ENCODE assay signal across 8 mouse cellular contexts in genomic region chr11:33928658-33929057, GRCm38 (mm10). TPM values are rescaled to one million over a fixed set of nuclear protein-coding genes. Genes with fewer than 3 reads are reported as not detected.
DNase-seq lines count a peak whose midpoint lies in the region; ATAC-seq and TF ChIP-seq lines count a peak whose summit lies in the region.

No protein-coding gene starts in this region.

- no peak overlapping the region for H3K27ac ChIP-seq in limb, embryonic 11.5 days (replicated peaks; ENCODE audit: low read depth, low read length)
- H3K27ac ChIP-seq in neural tube, embryonic 15.5 days (replicated peaks) = no peak overlapping the region

- no peak overlapping the region for H3K4me3 ChIP-seq in lung, adult 2 months (replicated peaks; ENCODE audit: extremely low read depth, low read depth, low read length)
- H3K4me3 ChIP-seq in limb, embryonic 11.5 days (ENCODE audit: low read depth, low read length) = no peak overlapping the region
- no peak overlapping the region for H3K4me3 ChIP-seq in neural tube, embryonic 15.5 days (replicated peaks)

- H3K4me2 ChIP-seq in limb, embryonic 11.5 days (ENCODE audit: low read depth, severe bottlenecking) = no peak overlapping the region
- H3K4me2 ChIP-seq in neural tube, embryonic 15.5 days = no peak overlapping the region

- TF ChIP-seq CTCF in lung, adult 2 months (IDR thresholded peaks at IDR 0.05; ENCODE audit: insufficient read depth, low read length) = peak; percentile 48; the same call in 1 of the 2 replicates

- no peak for TF ChIP-seq POLR2A in lung, adult 2 months (IDR thresholded peaks at IDR 0.05; ENCODE audit: borderline replicate concordance, extremely low read depth, low read depth, low read length)

- H3K27me3 ChIP-seq in limb, embryonic 11.5 days (ENCODE audit: control insufficient read depth, insufficient read depth, low read length) = no peaks in the 10 kb centered on the region
- H3K27me3 ChIP-seq in neural tube, embryonic 15.5 days (replicated peaks) = 0 out of 2 replicates have a peak, but pooled peaks cover 3% of the 10 kb centered on the region

- H3K9ac ChIP-seq in limb, embryonic 11.5 days (ENCODE audit: low read length) = no peak overlapping the region
- H3K9ac ChIP-seq in neural tube, embryonic 15.5 days (replicated peaks) = no peak overlapping the region

- 30% methylated on average over 7 of the region's 7 CpGs for WGBS in lung, adult 2 months
- WGBS in limb, embryonic 11.5 days = 22% methylated on average over 7 of the region's 7 CpGs
- 32% methylated on average over 7 of the region's 7 CpGs for WGBS in neural tube, embryonic 15.5 days

- H3K4me1 ChIP-seq in lung, adult 2 months (ENCODE audit: control insufficient read depth, insufficient read depth, low read length) = peaks cover 3% of the 10 kb centered on the region; the same call in 1 of the 2 replicates
- H3K4me1 ChIP-seq in limb, embryonic 11.5 days (ENCODE audit: control insufficient read depth, insufficient read depth, low read length) = no peaks in the 10 kb centered on the region
- H3K4me1 ChIP-seq in neural tube, embryonic 15.5 days = peaks cover 33% of the 10 kb centered on the region

- no peaks in the 10 kb centered on the region for H3K36me3 ChIP-seq in limb, embryonic 11.5 days (ENCODE audit: control insufficient read depth, insufficient read depth, low read length)
- no peaks in the 10 kb centered on the region for H3K36me3 ChIP-seq in neural tube, embryonic 15.5 days

- H3K9me3 ChIP-seq in limb, embryonic 11.5 days (ENCODE audit: control insufficient read depth, low read length) = no peaks in the 10 kb centered on the region
- no peaks in the 10 kb centered on the region for H3K9me3 ChIP-seq in neural tube, embryonic 15.5 days (replicated peaks)

- DNase-seq in adrenal gland, adult (ENCODE audit: inconsistent age in 2 of 2, low spot score in 1 of 2) = peak; percentile 20 to 64
- DNase-seq in adrenal gland, postnatal 4 days (ENCODE audit: low spot score in 2 of 2) = no peak
- DNase-seq in lung, adult 2 months = no peak
- no peak for DNase-seq in lung, adult 18-20 months
- DNase-seq in embryo, embryonic 9.5 days (ENCODE audit: extremely low spot score) = peak; percentile 44
- DNase-seq in limb, embryonic 11.5 days (ENCODE audit: low spot score) = peak; percentile 81
- DNase-seq in cerebellum, adult 9-11 months = no peak

- ATAC-seq in limb, embryonic 11.5 days (ENCODE audit: insufficient number of reproducible peaks, low FRiP score, low TSS enrichment, low read depth) = 0 out of 2 replicates have a peak, but pooled peaks have one; percentile 68
- ATAC-seq in neural tube, embryonic 15.5 days (ENCODE audit: low FRiP score) = peak; percentile 55; the same call in 1 of the 2 replicates

RNA-seq across cellular contexts. Expression of gene Kcnmb1, which starts 34.2 kb away (rescaled TPM):
- total RNA-seq in adrenal gland, postnatal 4 days (2021) = under 1 TPM; 0.17 TPM
- polyA plus RNA-seq in lung, adult 2 months (2012; rRNA removed) = 1.9 and 3.6 TPM in 2 replicates
- 0.16 and 0.17 TPM in 2 replicates for polyA plus RNA-seq in limb, embryonic 11.5 days (2014; fragmentation: Nextera tagmentation; extraction: Ambion mirVana)
- polyA plus RNA-seq in neural tube, embryonic 15.5 days (2015; fragmentation: Nextera tagmentation; extraction: Ambion mirVana) = 0.36 and 0.45 TPM in 2 replicates

Comparison
In these comparisons a context has a peak if more than half of its experiments do, and no peak if none do; other contexts are left out.
1. DNase-seq: peak in adrenal gland, adult (2 of 2), embryo, embryonic 9.5 days (single experiment) and limb, embryonic 11.5 days (single experiment); none in adrenal gland, postnatal 4 days (0 of 2), lung, adult 2 months (single experiment), lung, adult 18-20 months (0 of 2) and cerebellum, adult 9-11 months (single experiment).